ENCODE assay signal across 25 mouse cellular contexts in the genomic region with DNA sequence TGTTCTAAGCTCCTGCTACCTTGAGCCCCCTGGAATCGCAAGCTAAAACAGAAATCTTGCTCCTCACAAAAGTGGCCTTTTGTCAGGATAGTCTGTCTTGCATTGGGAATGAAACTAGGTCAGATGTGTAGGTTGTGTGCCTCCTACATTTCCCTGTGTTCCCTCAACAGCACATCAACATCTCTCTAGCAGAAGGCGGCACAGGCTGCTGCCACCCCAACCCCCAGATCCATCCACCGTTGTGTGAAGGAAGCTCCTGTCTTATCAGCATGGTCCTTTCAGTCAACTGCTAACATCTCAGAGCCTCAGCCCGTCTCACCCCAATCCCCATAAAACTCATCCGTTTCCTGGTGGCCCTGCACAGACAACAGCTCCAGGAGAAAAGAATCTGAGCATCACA.
A peak's percentile ranks its signal among the peaks of the same experiment; 100 is the strongest.
DNase-seq lines count a peak whose midpoint lies in the region; ATAC-seq and TF ChIP-seq lines count a peak whose summit lies in the region.
"Had no signal": no experiment of that assay in that cellular context is flagged by ENCODE, and none has a peak within 500 bp of the region (broad histone marks: within the 10 kb centered on the region; RNA-seq: fewer than 3 reads in every experiment).

No protein-coding gene starts in this region.

- ATAC-seq in frontal cortex, adult (ENCODE audit: low TSS enrichment), result peak; percentile 65; the same call in 1 of the 2 replicates
- ATAC-seq: activated CD4-positive, CD25-positive, alpha-beta regulatory T cell, adult 4 months; forebrain, embryonic 13.5 days; forebrain, embryonic 16.5 days had no signal

- no peak for TF ChIP-seq CTCF in layer of hippocampus, adult 2 months (conservative IDR thresholded peaks at IDR 0.05)

- no peak overlapping the region for H3K4me3 ChIP-seq in layer of hippocampus, adult 2 months
- H3K4me3 ChIP-seq: forebrain, embryonic 10.5 days; forebrain, embryonic 13.5 days; heart, embryonic 12.5 days; heart, embryonic 15.5 days; hindbrain, embryonic 10.5 days; hindbrain, embryonic 13.5 days had no signal

- no peak for DNase-seq in frontal cortex, postnatal 25 days (ENCODE audit: low spot score in 2 of 2)
- peak; percentile 30 to 42 for DNase-seq in layer of hippocampus, adult 2 months (ENCODE audit: low spot score in 2 of 2)
- DNase-seq in layer of hippocampus, postnatal 14 days (ENCODE audit: low spot score in 2 of 2), result no peak
- DNase-seq in right cerebral cortex, adult 18-20 months, result peak; percentile 29
- no peak for DNase-seq in right cerebral cortex, postnatal 4 days
- DNase-seq in telencephalon, adult 2 months (ENCODE audit: low read depth, low spot score), result peak; percentile 18
- DNase-seq in kidney, adult 9 months, result no peak
- DNase-seq: adrenal gland, adult 8-10 months; adrenal gland, postnatal 25 days; cerebellum, adult 18-20 months; cerebellum, adult 9-10 months; cerebellum, postnatal 14 days; gastrocnemius, postnatal 25 days; heart, adult 18-20 months; heart, postnatal 10 days; heart, postnatal 36 days had no signal

- no peak overlapping the region for H3K27ac ChIP-seq in layer of hippocampus, adult 2 months
- H3K27ac ChIP-seq: forebrain, embryonic 10.5 days; forebrain, embryonic 13.5 days; heart, embryonic 15.5 days; hindbrain, embryonic 10.5 days; hindbrain, embryonic 13.5 days had no signal

Comparison
In these comparisons a context has a peak if more than half of its experiments do, and no peak if none do; other contexts are left out.
1. DNase-seq: peak in layer of hippocampus, adult 2 months (2 of 2), right cerebral cortex, adult 18-20 months (single experiment) and telencephalon, adult 2 months (single experiment); none in frontal cortex, postnatal 25 days (0 of 2), layer of hippocampus, postnatal 14 days (0 of 2), right cerebral cortex, postnatal 4 days (single experiment) and kidney, adult 9 months (single experiment).